In the genomic region with DNA sequence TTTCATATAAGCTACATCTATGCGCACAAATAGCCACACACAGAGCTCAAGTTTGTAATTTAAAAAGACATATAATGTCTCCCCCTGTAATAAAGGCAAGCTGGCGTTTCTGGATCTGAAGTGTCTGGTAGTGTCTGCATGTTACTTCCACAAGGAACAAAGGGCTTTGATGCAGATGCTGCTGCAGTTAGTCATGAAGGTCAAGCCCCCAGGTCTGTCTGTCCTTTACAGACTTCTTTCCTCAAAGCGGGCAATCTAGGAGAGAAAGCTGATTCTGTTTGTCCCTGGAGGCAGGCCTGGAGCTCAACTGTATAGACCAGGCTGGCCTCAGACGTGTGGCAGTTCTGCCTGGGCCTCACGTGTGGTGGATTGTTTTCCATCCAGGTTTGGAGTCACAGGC, we compare ENCODE assay signal across 13 mouse cellular contexts. TPM values are rescaled to one million over a fixed set of nuclear protein-coding genes. Genes with fewer than 3 reads are reported as not detected.
"Had no signal": no experiment of that assay in that cellular context is flagged by ENCODE, and none has a peak within 500 bp of the region (broad histone marks: within the 10 kb centered on the region; RNA-seq: fewer than 3 reads in every experiment).

No protein-coding gene starts in this region.

- H3K9ac ChIP-seq: kidney, embryonic 15.5 days; limb, embryonic 15.5 days; liver, embryonic 13.5 days; liver, postnatal 0 days; lung, embryonic 15.5 days; midbrain, embryonic 12.5 days had no signal

- H3K9me3 ChIP-seq: kidney, embryonic 15.5 days; limb, embryonic 15.5 days; liver, embryonic 13.5 days; lung, embryonic 15.5 days; midbrain, embryonic 12.5 days had no signal

- H3K36me3 ChIP-seq: kidney, embryonic 15.5 days; limb, embryonic 15.5 days; liver, embryonic 13.5 days; lung, embryonic 15.5 days; midbrain, embryonic 12.5 days had no signal

- DNase-seq: kidney, adult 2 months; kidney, postnatal 14 days; left cerebral cortex, postnatal 4 days; liver, embryonic 13.5 days; liver, postnatal 0 days; right cerebral cortex, postnatal 14 days; thymus, postnatal 36 days had no signal

- H3K27me3 ChIP-seq: kidney, embryonic 15.5 days; limb, embryonic 15.5 days; liver, embryonic 13.5 days; lung, embryonic 15.5 days had no signal

- H3K27ac ChIP-seq: kidney, embryonic 15.5 days; limb, embryonic 15.5 days; liver, embryonic 13.5 days; lung, embryonic 15.5 days; midbrain, embryonic 12.5 days had no signal

- ATAC-seq: liver, postnatal 0 days; midbrain, embryonic 16.5 days had no signal

- H3K4me2 ChIP-seq: kidney, embryonic 15.5 days; limb, embryonic 15.5 days; liver, embryonic 13.5 days; lung, embryonic 15.5 days; midbrain, embryonic 12.5 days had no signal

- H3K4me3 ChIP-seq: kidney, embryonic 15.5 days; limb, embryonic 15.5 days; liver, embryonic 13.5 days; lung, embryonic 15.5 days; midbrain, embryonic 12.5 days had no signal

RNA-seq across cellular contexts. Expression of a gene that starts 26.3 kb away (rescaled TPM):
- total RNA-seq: megakaryocyte-erythroid progenitor cell, adult 5-6 weeks had no signal
